Mouse (Mus musculus) cerebellum, adult 2 months (tissue): ENCODE measurements around the gene Igf2r. TPM values are rescaled to one million over a fixed set of nuclear protein-coding genes. Genes with fewer than 3 reads are reported as not detected.
A peak's percentile ranks its signal among the peaks of the same experiment; 100 is the strongest.

Experiments used
- DNase-seq, 2 experiments: peaks; one replicate each; pipeline ENCODE4 v3.0.0; 2021
- H3K27ac ChIP-seq: fragments of 200-500 bp; 2 replicates; pipeline ENCODE4 v1.5.1; 2012; ENCODE audit warnings: low read length, control low read depth, inconsistent platforms; ENCODE audit not compliant: insufficient read depth
- H3K27me3 ChIP-seq: fragments of 200-500 bp; 2 replicates; pipeline ENCODE4 v1.6.1; 2012; ENCODE audit warnings: inconsistent platforms, mild to moderate bottlenecking, low read length, moderate library complexity; ENCODE audit not compliant: control insufficient read depth, insufficient read depth
- H3K4me1 ChIP-seq: fragments of 200-500 bp; 2 replicates; pipeline ENCODE4 v1.6.1; 2011; ENCODE audit warnings: low read length; ENCODE audit not compliant: control insufficient read depth, insufficient read depth
- H3K4me3 ChIP-seq: fragments of 200-500 bp; replicated peaks from 2 replicates; pipeline ENCODE3; 2011; ENCODE audit warnings: mild to moderate bottlenecking, low read depth, low read length, control low read depth; ENCODE audit not compliant: insufficient read depth
- CTCF ChIP-seq: fragments of 200-500 bp; IDR thresholded peaks from 2 replicates; pipeline ENCODE4 v1.5.1; 2011; ENCODE audit warnings: low read depth, mild to moderate bottlenecking, control low read depth, low read length, moderate library complexity, borderline replicate concordance; ENCODE audit not compliant: insufficient read depth
- POLR2A ChIP-seq: fragments of 200-500 bp; IDR thresholded peaks from 2 replicates; pipeline ENCODE4 v1.6.1; 2011; ENCODE audit warnings: low read length, control low read depth, borderline replicate concordance; ENCODE audit not compliant: insufficient read depth
- WGBS: fragments of 180-500 bp; shearing (Covaris S2); methylation state at CpG from one replicate; pipeline ENCODE4 v1.1.7; 2018; 5-methylcytosine and 5-hydroxymethylcytosine counted together
- polyA plus RNA-seq: library from polyadenylated mRNA; depleted of rRNA; stranded (reverse); fragments of >200 nt; gene quantifications from 2 replicates; pipeline ENCODE4 v1.2.3, GENCODE M21; 2012

Gene Igf2r
- polyA plus RNA-seq, 1 experiment: 18.1 TPM

GRCm38 (mm10) chr17:12715032-12715431 is 54.4 kb downstream of the Igf2r start:
- Histone ChIP-seq H3K4me3 (no peak overlapping the region), H3K27ac (no peak overlapping the region), H3K27me3 (no peaks in the 10 kb centered on the region), H3K4me1 (peaks cover 32% of the 10 kb centered on the region)
- no peak for DNase-seq
- TF ChIP-seq POLR2A (no peak), CTCF (no peak)
- 74% methylated on average over 1 of the region's 1 CpGs for WGBS

DNA sequence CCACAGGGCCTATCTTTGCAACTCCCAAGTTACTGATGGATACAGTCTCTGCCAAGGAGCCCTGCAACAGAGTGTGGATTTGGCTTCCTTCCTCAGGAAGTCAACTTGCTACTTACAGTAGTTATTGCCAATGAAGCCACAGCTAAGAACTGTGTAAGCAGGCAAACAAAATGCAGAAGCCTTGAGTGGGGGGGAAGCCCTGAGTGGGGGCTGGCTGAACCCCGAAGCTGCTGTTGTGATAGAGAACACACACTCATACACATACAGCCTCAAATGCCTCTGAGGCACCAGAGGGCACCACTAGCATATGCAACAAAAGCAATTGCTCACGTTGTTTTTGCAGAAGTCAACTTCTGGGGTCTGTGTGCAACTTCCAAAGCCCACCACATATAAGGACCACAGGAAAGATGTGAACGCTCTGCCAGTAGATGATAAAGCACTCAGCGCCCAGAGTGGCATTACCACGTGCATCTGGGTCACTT is 55.3 kb downstream of the Igf2r start:
- no peak for TF ChIP-seq POLR2A
- peak; percentile 48; the same call in 1 of the 2 replicates for TF ChIP-seq CTCF
- no peak for DNase-seq
- Histone ChIP-seq H3K4me1 (peaks cover 23% of the 10 kb centered on the region), H3K27me3 (no peaks in the 10 kb centered on the region), H3K27ac (no peak overlapping the region), H3K4me3 (no peak overlapping the region)
- WGBS: 51% methylated on average over 5 of the region's 5 CpGs

- no peak for DNase-seq
- Histone ChIP-seq H3K27me3 (no peaks in the 10 kb centered on the region), H3K4me1 (peaks cover 16% of the 10 kb centered on the region), H3K27ac (no peak overlapping the region), H3K4me3 (no peak overlapping the region)
- WGBS: 69% methylated on average over 3 of the region's 3 CpGs
- TF ChIP-seq POLR2A (no peak), CTCF (no peak)
Observed at GRCm38 (mm10) chr17:12712993-12713392, 56.5 kb downstream of the Igf2r start.

DNA sequence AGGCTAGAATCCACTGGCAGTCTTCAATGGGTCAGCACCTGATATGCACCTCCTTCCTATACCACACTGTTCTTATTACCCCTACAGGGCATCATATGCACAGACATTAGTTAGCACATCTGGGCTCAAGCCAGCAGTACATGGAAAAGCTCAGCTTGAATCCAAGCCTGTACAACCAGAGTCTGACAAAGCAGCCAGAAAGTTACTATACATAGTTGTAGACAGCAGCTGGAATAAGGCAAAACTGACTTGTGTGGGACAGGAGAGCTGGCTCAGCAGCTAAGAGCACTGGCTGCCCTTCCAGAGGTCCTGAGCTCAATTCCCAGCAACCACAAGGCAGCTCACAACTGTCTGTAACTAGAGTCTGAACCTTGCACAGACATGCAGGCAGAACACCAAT is 57.3 kb downstream of the Igf2r start:
- no peak for TF ChIP-seq POLR2A
- TF ChIP-seq CTCF: no peak
- no peak for DNase-seq

GRCm38 (mm10) chr17:12710976-12711375 is 58.5 kb downstream of the Igf2r start:
- no peak for DNase-seq
- WGBS: 100% methylated on average over 2 of the region's 2 CpGs
- TF ChIP-seq POLR2A (no peak), CTCF (no peak)
- H3K27me3 ChIP-seq: no peaks in the 10 kb centered on the region
- no peaks in the 10 kb centered on the region for H3K4me1 ChIP-seq
- H3K4me3 ChIP-seq: no peak overlapping the region
- H3K27ac ChIP-seq: no peak overlapping the region

More for the DNA sequence above, 57.3 kb downstream of the Igf2r start:
- H3K27ac ChIP-seq: no peak overlapping the region
- peaks cover 9% of the 10 kb centered on the region for H3K4me1 ChIP-seq
- no peaks in the 10 kb centered on the region for H3K27me3 ChIP-seq
- no peak overlapping the region for H3K4me3 ChIP-seq

DNA sequence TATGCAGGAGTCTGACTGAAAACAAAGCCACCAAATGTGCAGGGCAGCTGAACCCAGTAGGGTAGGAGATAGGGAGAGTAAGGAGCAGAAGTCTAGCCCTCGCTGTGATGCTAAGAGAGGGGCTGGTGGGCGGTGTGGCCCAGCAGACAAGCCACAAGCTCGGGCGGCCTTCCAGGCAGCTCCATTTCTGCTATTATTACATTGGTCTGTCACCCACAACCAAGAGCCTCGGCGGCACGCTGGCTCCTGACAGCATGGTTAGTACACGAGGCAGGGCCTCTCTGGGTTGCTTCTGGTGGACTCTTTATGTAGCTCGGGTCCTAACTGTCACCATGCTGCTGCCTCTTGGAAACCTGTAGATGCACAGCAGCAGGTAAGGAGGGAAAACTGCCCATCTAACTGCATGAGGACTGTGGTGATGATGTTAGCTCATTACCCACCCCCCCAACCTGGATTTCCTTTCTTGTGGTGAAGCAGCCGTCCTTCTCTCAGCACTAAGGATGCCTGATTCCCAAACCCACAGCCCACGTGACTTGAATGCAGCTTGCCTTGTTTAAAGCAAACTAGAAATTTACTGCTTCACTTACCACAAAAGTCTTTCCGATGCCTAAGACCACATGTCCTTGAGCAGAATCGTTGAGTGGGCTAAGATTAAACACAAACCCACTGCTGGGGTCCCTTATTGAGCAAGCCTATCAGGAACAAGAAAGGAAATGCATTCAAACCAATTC is 59.2 kb downstream of the Igf2r start:
- H3K27ac ChIP-seq: no peak overlapping the region
- H3K4me1 ChIP-seq: no peaks in the 10 kb centered on the region
- no peaks in the 10 kb centered on the region for H3K27me3 ChIP-seq
- no peak for TF ChIP-seq CTCF
- no peak for TF ChIP-seq POLR2A
- H3K4me3 ChIP-seq: no peak overlapping the region
- DNase-seq: no peak
- 84% methylated on average over 13 of the region's 13 CpGs for WGBS

- no peak overlapping the region for H3K4me3 ChIP-seq
- H3K4me1 ChIP-seq: peaks cover 1% of the 10 kb centered on the region; the same call in 1 of the 2 replicates
- H3K27ac ChIP-seq: no peak overlapping the region
- TF ChIP-seq CTCF: no peak
- TF ChIP-seq POLR2A: no peak
- 92% methylated on average over 3 of the region's 3 CpGs for WGBS
- no peak for DNase-seq
- H3K27me3 ChIP-seq: no peaks in the 10 kb centered on the region
Observed at GRCm38 (mm10) chr17:12708398-12708797, 61.1 kb downstream of the Igf2r start.

GRCm38 (mm10) chr17:12706590-12707049 is 62.8 kb downstream of the Igf2r start:
- no peak overlapping the region for H3K4me3 ChIP-seq
- 91% methylated on average over 10 of the region's 10 CpGs for WGBS
- H3K4me1 ChIP-seq: peaks cover 6% of the 10 kb centered on the region
- H3K27ac ChIP-seq: no peak overlapping the region
- no peak for DNase-seq
- no peaks in the 10 kb centered on the region for H3K27me3 ChIP-seq
- TF ChIP-seq POLR2A (no peak), CTCF (no peak)
